Mouse (Mus musculus): ENCODE measurements around the gene Pdzrn4. TPM values are rescaled to one million over a fixed set of nuclear protein-coding genes. Genes with fewer than 3 reads are reported as not detected.

The Pdzrn4 gene
- total and polyA plus RNA-seq, 2 experiments from 2014 or later: 16.3 to 20.7 TPM

DNA sequence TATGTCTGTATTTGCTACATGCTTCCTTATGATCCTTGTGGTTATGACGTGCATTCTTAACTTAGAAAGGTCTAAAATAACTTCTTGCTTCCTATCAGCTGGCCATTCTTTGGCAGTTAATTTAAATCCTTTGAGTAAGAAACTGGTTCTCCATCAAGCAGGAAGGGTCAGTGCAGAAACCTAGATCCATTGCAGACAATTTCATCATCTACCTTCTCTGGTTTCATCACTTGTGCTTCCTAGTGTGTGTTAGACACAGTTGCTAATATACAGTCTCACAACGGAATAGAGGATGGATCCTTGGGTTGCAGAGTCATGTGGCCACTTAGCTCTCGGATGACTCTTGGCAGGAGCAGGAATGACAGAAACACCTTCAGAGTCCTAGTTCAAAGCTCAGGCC, 397.6 kb downstream of the Pdzrn4 start:
- Histone ChIP-seq H3K9ac (no peak overlapping the region), H3K27me3 (ENCODE audit: insufficient read depth, low read length) (no peaks in the 10 kb centered on the region), H3K36me3 (ENCODE audit: insufficient read depth) (no peaks in the 10 kb centered on the region), H3K4me1 (ENCODE audit: insufficient read depth) (no peaks in the 10 kb centered on the region), H3K9me3 (ENCODE audit: low read length) (no peaks in the 10 kb centered on the region), H3K4me2 (ENCODE audit: low read depth) (no peak overlapping the region), H3K27ac (ENCODE audit: low read depth, low read length) (no peak overlapping the region), H3K4me3 (ENCODE audit: low read depth, low read length) (no peak overlapping the region)
- no peak for TF ChIP-seq CTCF (IDR thresholded peaks at IDR 0.05; ENCODE audit: low read depth)
- WGBS: 93% methylated on average over 3 of the region's 3 CpGs
- ATAC-seq (no peak), DNase-seq (no peak)

DNA sequence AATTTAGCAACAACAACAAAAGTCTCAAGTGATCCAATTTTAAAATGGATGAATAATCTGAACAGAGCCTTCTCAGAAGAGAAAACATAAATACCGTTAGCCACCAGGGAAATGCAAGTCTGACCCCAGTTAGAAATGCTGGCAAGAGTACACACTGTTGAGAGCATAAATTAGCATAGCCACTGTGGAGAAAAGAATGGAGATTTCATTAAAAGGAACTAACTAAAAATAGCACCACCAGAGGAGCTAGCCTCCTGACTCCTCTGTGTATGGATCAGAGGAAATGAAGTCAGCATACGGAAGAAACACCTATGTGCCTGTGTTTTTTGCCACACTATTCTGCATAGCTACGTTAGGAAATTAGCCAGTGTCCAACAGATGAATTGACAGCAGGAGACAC, 409.3 kb downstream of the Pdzrn4 start:
- H3K27ac ChIP-seq (ENCODE audit: low read depth, low read length): no peak overlapping the region
- no peak overlapping the region for H3K4me2 ChIP-seq (ENCODE audit: low read depth)
- DNase-seq: peak; percentile 37
- no peaks in the 10 kb centered on the region for H3K36me3 ChIP-seq (ENCODE audit: insufficient read depth)
- no peaks in the 10 kb centered on the region for H3K9me3 ChIP-seq (ENCODE audit: low read length)
- H3K27me3 ChIP-seq (ENCODE audit: insufficient read depth, low read length): no peaks in the 10 kb centered on the region
- TF ChIP-seq CTCF (IDR thresholded peaks at IDR 0.05; ENCODE audit: low read depth): no peak
- no peak overlapping the region for H3K4me3 ChIP-seq (ENCODE audit: low read depth, low read length)
- no peaks in the 10 kb centered on the region for H3K4me1 ChIP-seq (ENCODE audit: insufficient read depth)
- no peak overlapping the region for H3K9ac ChIP-seq
- ATAC-seq: no peak
- 6% methylated on average over 3 of the region's 3 CpGs for WGBS

DNA sequence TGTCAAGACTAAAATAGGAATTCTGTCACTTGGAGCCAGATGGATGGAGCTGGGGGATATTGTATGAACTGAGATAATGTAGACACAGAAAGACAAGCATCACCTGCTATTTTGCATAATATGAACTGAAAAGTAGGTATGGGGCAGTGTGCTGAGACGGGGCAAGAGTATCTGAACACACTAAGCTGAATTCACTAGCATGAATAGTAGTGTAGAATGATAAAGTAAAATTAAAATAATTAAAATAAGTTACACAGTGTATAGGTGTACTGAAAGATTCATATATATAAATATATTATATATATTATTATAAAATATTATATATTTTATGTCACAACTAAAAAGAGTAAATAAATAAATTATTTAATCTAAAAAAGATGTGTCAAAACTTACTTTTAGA, 409.7 kb downstream of the Pdzrn4 start:
- no peak overlapping the region for H3K4me2 ChIP-seq (ENCODE audit: low read depth)
- no peak overlapping the region for H3K27ac ChIP-seq (ENCODE audit: low read depth, low read length)
- ATAC-seq (no peak), DNase-seq (no peak)
- H3K9me3 ChIP-seq (ENCODE audit: low read length): no peaks in the 10 kb centered on the region
- WGBS: 43% methylated on average over 1 of the region's 1 CpGs
- H3K4me3 ChIP-seq (ENCODE audit: low read depth, low read length): no peak overlapping the region
- no peaks in the 10 kb centered on the region for H3K27me3 ChIP-seq (ENCODE audit: insufficient read depth, low read length)
- no peaks in the 10 kb centered on the region for H3K36me3 ChIP-seq (ENCODE audit: insufficient read depth)
- H3K4me1 ChIP-seq (ENCODE audit: insufficient read depth): no peaks in the 10 kb centered on the region
- no peak overlapping the region for H3K9ac ChIP-seq
- no peak for TF ChIP-seq CTCF (IDR thresholded peaks at IDR 0.05; ENCODE audit: low read depth)
